Mouse (Mus musculus) adrenal gland, postnatal 14 days (tissue): Measurements from ENCODE around the gene Slc35b2. TPM values are rescaled to one million over a fixed set of nuclear protein-coding genes. Genes with fewer than 3 reads are reported as not detected.

Source experiments
- DNase-seq: peaks from one replicate; pipeline ENCODE4 v3.0.0; 2021; ENCODE audit warnings: mixed read lengths
- total RNA-seq: library from RNA; stranded (reverse); gene quantifications from 2 replicates; pipeline ENCODE4 v1.2.3, GENCODE M21; 2021

Gene Slc35b2
- total RNA-seq, 1 experiment from 2014 or later = 54.8 TPM

DNA sequence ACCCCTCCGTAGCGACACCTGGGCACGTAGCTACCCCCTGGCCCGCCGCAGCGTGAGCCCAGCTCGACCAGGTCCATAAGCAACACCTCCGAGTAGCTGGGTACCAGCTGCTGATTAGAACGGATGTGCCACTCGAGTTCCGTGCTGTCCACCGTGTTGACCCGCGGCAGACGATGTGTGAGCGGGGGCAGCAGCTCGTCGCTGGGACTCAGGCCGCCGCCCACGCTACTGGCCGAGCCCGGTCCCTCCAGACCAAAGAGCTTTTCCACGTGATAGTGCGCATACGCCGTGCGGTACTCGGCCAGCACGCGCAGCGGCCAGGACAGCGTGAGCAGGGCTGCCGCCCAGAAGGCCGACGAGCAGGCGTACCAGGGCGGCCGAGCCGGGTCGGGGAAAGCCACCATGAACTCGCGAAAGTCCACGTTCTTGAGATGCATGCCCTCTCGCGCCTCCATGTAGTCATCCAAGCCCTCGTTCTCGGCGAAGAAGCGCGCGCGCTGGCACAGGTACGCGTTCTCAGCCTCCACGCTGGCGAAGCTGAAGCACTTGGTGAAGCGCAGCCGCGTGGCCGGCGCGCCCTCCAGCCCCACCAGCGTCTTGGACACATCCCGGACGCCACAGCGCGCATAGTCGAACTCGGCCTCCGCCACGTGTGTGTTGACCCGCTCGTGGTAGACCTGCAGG is 18.3 kb upstream of the Slc35b2 start:
- DNase-seq = no peak

- DNase-seq = no peak
Measured at GRCm38 (mm10) chr17:45546941-45547340, 16.7 kb upstream of the Slc35b2 start.

- DNase-seq = no peak
Measured at GRCm38 (mm10) chr17:45547461-45548190, 16.0 kb upstream of the Slc35b2 start.

GRCm38 (mm10) chr17:45548541-45549512 is 14.8 kb upstream of the Slc35b2 start:
- no peak for DNase-seq

GRCm38 (mm10) chr17:45549617-45550181 is 14.0 kb upstream of the Slc35b2 start, which contains the start of gene Tmem151b:
Tmem151b (minus strand) TSS chr17:45549677.
- no peak for DNase-seq

GRCm38 (mm10) chr17:45550253-45550652 is 13.4 kb upstream of the Slc35b2 start:
- DNase-seq = no peak

DNA sequence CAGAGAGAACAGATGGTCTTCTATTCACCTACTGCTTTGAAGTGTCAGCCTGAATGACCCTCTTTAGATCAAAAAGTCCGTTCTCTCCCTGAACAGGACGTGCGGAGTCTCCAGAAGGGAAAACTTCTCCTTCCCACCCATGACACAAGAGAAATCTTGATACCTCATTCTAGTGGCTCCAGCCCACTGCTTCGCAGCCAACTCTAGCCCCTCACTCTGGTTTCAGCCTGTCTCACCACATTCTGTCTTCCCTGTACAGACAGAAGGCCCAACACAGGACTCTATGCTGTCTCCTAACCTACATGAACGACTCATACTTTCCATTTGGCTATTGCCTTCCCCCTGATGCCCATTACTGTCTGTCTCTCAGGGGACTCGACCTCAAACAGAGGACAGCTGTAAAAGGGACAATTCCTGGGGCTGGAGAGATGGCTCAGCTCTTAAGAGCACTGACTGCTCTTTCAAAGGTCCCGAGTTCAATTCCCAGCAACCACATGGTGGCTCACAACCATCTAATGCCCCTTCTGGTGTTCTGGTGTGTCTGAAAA is 12.4 kb upstream of the Slc35b2 start:
- no peak for DNase-seq

- DNase-seq = peak; percentile 84
Measured at GRCm38 (mm10) chr17:45551816-45552451, 11.7 kb upstream of the Slc35b2 start.

GRCm38 (mm10) chr17:45553065-45553464 is 10.6 kb upstream of the Slc35b2 start:
- DNase-seq = no peak

DNA sequence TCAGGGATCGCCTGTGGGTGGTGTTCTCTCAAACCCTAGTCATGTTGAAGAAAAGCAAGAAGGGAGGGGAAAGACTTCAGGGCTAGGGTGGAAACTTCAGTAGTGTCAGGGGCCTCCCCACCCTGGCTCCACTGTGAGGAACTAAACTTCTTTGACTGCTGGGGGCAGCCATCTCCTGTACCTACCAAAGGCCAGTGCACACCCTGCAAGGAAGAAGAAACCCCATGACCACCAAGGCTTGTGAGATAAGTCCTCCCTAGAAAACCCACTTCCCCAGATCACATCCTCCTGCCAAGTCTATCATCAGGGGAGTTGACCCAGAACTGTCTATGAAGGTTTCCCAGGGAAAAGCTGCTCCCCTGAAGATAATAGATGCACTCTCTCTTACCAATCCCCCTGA is 9.3 kb upstream of the Slc35b2 start:
- no peak for DNase-seq

DNA sequence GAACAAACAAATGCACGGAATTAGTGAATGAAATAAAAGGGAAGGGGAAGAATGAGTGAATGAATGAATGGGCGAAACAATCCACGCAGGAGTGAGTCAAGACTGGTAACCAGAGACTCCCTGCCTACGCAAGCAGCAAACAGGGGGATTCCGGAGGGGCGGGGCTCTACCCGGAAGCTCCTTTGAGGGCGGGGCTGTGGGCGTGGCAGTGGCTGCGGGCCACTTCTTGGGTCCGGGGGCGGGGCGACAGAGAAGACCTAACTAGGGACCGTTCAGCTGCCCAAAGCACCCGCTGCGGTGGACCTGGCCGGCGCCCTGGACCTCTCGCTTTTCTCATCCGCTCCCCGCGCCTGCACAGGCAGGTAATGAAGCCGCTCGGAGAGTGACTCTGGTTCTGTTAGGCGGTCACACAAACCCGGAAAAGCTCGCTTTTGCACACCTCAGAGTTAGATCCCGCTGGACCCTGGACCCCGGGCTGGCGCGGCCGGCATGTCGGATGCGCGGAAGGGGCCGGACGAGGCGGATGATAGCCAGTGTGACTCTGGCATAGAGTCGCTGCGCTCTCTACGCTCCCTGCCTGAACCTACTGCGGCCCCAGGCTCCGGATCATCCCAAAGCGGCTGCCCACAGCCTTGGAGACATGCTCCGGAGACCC is 8.1 kb upstream of the Slc35b2 start, which contains the start of gene Nfkbie:
TSS of gene Nfkbie (plus strand) at position 252 of the 655 bp plus-strand sequence.
- peak; percentile 98 for DNase-seq

GRCm38 (mm10) chr17:45556107-45556489 is 7.6 kb upstream of the Slc35b2 start:
- DNase-seq = no peak

GRCm38 (mm10) chr17:45556514-45557245 is 7.0 kb upstream of the Slc35b2 start:
- DNase-seq = no peak

GRCm38 (mm10) chr17:45557246-45557824 is 6.3 kb upstream of the Slc35b2 start:
- DNase-seq = no peak

- no peak for DNase-seq
Measured at GRCm38 (mm10) chr17:45557998-45558862, 5.4 kb upstream of the Slc35b2 start.

DNA sequence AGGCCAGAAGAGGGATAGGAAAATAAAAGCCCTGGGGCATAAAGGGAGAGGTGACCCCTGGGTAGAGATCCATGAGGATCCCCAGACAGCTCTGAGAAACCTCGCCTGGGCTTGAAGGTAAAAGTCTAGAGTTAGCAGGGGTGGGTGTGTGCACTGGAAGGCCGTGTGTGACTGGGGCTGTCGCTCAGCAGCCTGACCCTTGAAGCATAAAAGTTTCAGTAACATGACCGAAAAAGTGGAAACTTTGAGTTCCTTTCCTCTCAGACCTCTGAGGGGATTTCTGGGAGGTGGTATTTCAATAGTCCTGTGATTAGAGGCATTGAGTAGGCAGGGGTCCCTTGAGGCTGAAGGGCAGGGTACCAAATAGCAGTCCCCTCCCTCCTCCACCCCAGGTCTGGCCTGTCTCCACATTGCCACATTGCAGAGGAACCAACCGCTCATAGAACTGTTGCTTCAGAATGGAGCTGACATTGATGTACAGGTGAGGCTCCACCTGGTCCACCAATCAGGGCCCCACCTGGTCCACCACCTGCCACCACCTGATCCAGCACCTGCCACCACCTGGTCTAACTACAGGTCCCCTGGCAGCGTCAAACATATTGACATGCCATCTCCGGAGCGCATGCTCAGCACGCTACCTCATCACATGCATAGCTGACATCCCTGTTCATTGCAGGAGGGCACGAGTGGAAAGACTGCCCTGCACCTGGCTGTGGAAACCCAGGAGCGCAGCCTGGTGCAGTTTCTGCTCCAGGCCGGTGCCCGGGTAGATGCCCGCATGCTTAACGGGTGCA is 3.7 kb upstream of the Slc35b2 start:
- no peak for DNase-seq

- DNase-seq = no peak
Measured at GRCm38 (mm10) chr17:45563216-45563615, 458 bp upstream of the Slc35b2 start.
